Mouse (Mus musculus): ENCODE data around the gene Lrwd1.
"Not testable (repeated sequence)": the region's sequence is repeated elsewhere in the genome, so short reads cannot be mapped to it uniquely, and the experiment has no call there.

Gene Lrwd1

DNA sequence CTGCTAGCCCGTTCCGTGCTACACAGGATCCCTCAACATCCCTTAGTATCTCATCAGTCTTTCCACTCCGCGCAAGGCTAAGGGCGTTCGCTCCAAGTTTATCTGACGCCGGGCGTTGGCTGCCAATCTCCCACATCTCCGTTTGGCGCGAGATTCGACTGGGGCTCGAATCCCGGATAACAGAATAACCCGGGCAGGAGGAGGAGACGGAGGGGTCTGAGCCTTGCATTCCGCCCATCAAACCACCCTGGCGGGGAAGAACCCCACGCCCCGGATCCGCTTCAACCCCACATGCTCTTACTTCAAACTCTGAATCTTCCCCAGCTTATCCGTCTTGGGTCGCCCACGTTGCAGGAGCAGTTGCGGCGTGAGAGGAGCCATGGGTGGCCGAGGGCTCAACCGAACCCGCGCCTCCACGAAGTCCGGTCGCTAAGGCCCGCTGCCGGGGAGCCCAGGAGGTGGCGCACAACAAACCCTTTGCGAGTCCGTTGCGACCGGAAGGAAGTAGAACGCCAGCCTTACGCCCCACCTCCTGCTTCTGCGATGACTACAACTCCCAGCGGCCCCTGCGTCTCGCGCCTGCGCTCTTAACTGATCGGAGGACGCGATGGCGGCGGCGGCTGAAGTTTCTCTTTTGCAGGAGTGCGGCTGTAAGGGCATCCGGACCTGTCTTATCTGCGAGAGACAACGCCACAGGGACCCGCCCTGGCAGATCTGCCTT is at the start of gene Lrwd1, which contains the start of gene Alkbh4:
TSS of gene Lrwd1 (minus strand) at position 504 of the 721 bp plus-strand sequence.
TSS of gene Alkbh4 (plus strand) at position 576 of the 721 bp plus-strand sequence.
- in situ Hi-C loops (cut with MboI; ENCODE audit: low pct_unique_long_range_greater_than_20kb in 1 of 2, low sequenced_read_pairs in 2 of 2, unreplicated experiment in 1 of 2): no loop called here

- in situ Hi-C loops (cut with MboI; ENCODE audit: low pct_unique_long_range_greater_than_20kb in 1 of 2, low sequenced_read_pairs in 2 of 2, unreplicated experiment in 1 of 2): no loop called here
Measured at GRCm38 (mm10) chr5:136183766-136184165, 47.9 kb upstream of the Lrwd1 start.

GRCm38 (mm10) chr5:136182830-136183229 is 47.0 kb upstream of the Lrwd1 start:
- in situ Hi-C loops (cut with MboI; ENCODE audit: low pct_unique_long_range_greater_than_20kb in 1 of 2, low sequenced_read_pairs in 2 of 2, unreplicated experiment in 1 of 2): no loop called here

- in situ Hi-C loops (cut with MboI; ENCODE audit: low pct_unique_long_range_greater_than_20kb in 1 of 2, low sequenced_read_pairs in 2 of 2, unreplicated experiment in 1 of 2): no loop called here
Measured at GRCm38 (mm10) chr5:136182049-136182448, 46.2 kb upstream of the Lrwd1 start.

DNA sequence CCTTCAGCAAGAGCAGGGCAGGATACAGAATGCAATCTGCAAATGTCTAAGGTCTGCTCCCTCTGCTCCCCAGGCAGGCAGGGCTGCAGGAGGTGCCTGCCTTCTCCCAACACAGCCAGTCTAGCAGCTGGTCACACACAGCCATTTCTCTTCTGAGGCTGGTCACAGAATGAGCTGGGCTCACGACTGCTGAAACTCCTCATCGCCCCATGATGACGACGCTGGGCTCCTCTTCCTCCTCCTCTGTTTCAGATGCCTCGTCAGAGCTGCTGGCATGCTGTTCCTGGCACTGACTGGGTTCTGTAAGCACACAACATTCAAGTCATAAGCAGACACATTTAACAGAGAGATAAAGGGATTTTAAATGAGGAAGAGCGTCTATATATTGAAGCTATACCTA is 45.3 kb upstream of the Lrwd1 start:
- in situ Hi-C loops (cut with MboI; ENCODE audit: low pct_unique_long_range_greater_than_20kb in 1 of 2, low sequenced_read_pairs in 2 of 2, unreplicated experiment in 1 of 2): no loop called here

- in situ Hi-C loops (cut with MboI; ENCODE audit: low pct_unique_long_range_greater_than_20kb in 1 of 2, low sequenced_read_pairs in 2 of 2, unreplicated experiment in 1 of 2): no loop called here
Measured at GRCm38 (mm10) chr5:136179594-136179993, 43.7 kb upstream of the Lrwd1 start.

GRCm38 (mm10) chr5:136173606-136174463 is 38.0 kb upstream of the Lrwd1 start:
- in situ Hi-C loops (cut with MboI; ENCODE audit: low pct_unique_long_range_greater_than_20kb in 1 of 2, low sequenced_read_pairs in 2 of 2, unreplicated experiment in 1 of 2): no loop called here

DNA sequence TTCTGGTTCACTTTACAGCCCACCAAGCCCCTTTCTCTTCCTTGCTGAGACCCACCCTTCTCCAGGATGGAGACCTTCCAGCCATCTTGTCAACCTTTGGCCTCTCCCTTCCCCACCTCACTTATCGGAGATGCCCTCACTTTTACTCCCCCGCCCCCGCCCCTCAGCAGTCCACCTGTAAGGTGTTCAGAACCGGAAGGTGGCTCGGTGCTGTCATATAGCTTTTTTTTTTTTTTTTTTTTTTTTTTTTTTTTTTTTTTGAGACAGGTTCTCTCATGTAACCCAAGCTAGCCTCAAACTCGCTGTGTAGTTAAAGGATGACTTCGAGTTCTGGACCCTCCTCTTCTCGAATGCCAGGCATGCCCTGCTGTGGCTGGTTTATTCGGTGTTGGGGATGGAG is 37.1 kb upstream of the Lrwd1 start:
- in situ Hi-C loops (cut with MboI; ENCODE audit: low pct_unique_long_range_greater_than_20kb in 1 of 2, low sequenced_read_pairs in 2 of 2, unreplicated experiment in 1 of 2): no loop called here

GRCm38 (mm10) chr5:136171363-136172341 is 35.8 kb upstream of the Lrwd1 start:
- in situ Hi-C loops (cut with MboI; ENCODE audit: low pct_unique_long_range_greater_than_20kb in 1 of 2, low sequenced_read_pairs in 2 of 2, unreplicated experiment in 1 of 2): no loop called here

- in situ Hi-C loops (cut with MboI; ENCODE audit: low pct_unique_long_range_greater_than_20kb in 1 of 2, low sequenced_read_pairs in 2 of 2, unreplicated experiment in 1 of 2): no loop called here
Measured at GRCm38 (mm10) chr5:136170512-136171362, 34.9 kb upstream of the Lrwd1 start, which contains the start of gene Orai2. Gene Orai2, minus strand, starts transcription at chr5:136170713.

DNA sequence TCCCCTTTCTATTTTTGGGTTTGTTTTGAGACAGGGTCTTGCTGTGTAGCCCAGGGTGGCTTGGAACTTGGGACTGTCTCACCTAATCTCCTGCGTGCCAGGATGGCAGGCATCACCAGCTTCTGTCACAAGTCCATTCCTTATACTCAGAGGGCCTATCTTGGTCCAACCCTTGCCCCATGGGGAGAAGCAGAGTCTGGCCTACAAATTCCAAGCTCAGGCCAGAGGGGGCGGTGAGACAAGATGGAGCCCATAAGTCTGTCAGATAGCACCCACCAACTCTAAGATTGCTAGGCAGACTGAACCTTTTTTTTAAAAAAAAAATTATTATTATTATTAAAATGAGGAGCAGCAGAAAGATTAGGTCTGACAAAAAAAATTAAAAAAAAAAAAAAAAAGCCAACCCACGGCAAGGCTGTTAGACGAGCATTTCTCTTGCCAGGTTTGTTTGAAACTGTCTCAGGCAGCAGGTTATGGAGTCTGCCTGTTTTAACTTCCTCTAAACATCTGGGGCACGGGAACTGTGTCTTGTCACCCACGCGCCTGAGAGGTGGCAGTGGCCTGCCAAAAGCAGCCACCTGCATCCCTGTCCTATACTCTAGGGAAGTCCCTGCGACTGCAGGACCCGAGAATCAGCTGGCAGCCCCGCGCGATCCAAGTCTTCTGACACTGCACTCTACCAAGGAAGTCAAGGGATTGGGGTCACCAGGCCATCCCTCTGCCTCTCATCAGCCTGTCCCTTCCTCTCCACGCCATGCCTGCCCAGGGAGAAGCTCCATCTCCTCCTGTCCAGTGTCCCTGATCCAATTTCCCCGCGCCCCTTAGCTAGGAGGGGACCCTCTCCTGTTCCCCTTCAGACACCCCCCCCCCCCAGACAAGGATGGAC is 34.0 kb upstream of the Lrwd1 start:
- in situ Hi-C loops (cut with MboI; ENCODE audit: low pct_unique_long_range_greater_than_20kb in 1 of 2, low sequenced_read_pairs in 2 of 2, unreplicated experiment in 1 of 2): no loop called here

DNA sequence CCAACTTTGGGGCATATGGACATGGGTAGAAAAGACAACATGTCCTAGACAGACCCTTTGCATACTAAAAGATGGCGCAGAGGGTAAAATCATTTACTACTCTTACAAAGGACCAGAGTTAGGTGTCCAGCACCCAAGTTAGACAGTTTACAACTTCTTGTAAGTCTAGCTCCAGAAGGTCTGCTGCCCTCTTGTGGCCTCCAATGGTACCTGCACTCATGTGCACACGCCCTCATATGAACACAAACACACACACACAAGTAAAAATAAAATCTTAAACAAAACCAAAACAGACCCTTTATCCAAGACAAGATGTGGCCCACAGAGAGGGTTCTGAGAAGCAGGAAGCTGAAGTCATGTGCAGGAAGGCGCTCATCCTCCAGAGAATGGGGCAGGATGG is 32.2 kb upstream of the Lrwd1 start:
- in situ Hi-C loops (cut with MboI; ENCODE audit: low pct_unique_long_range_greater_than_20kb in 1 of 2, low sequenced_read_pairs in 2 of 2, unreplicated experiment in 1 of 2): no loop called here

- in situ Hi-C loops (cut with MboI; ENCODE audit: low pct_unique_long_range_greater_than_20kb in 1 of 2, low sequenced_read_pairs in 2 of 2, unreplicated experiment in 1 of 2): no loop called here
Measured at GRCm38 (mm10) chr5:136167296-136167695, 31.4 kb upstream of the Lrwd1 start.

DNA sequence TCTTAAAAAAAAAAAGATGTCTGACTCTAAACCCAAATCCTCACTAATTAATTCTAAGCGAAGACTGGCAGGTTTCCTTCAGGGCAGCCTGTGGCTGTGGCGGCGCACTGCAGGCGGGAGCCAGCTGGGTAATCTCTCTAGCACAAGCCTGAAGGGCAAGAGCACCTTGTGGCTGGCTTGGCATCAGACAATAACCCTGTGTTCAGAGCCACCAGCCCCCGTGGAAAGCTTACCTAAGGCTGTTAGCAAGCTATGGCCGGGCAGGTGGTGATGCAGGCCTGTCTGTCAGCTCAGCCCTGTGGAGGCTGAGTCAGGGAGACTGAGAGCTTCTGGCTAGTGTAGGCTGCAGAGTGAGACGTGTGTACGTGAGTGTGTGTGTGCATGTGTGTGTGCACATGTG is 29.4 kb upstream of the Lrwd1 start:
- in situ Hi-C loops (cut with MboI; ENCODE audit: low pct_unique_long_range_greater_than_20kb in 1 of 2, low sequenced_read_pairs in 2 of 2, unreplicated experiment in 1 of 2): no loop called here

DNA sequence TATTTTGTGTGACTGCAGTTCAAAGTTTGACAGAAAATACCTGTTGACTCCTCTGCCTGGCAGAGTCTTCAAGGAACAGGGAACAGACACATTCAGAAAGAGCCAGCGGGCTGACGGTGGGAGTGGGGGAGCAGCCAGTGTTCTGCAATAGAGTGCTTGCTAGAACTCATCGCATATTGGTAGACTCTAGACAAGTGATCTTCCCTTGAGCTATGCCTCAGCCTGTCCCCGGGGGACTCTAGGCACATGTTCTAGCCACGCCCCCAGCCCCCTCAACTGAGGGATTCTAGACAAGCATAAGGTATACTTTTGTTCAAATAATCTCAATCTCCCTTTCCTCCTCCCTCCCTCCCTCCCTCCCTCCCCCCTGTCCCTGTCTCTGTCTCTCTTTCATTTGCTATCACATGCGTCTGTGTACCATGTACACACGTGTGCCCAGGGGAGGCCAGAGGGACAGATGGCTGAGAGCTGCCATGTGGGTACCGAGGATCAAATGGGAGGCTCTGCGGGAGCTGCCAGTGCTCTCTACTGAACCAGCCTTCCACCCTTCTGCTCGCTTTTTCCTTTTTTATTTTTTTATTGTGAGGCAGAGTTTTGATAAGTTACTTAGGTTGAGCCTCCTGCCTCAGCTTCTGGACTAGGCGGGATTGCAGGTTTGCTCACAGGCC is 28.1 kb upstream of the Lrwd1 start:
- in situ Hi-C loops (cut with MboI; ENCODE audit: low pct_unique_long_range_greater_than_20kb in 1 of 2, low sequenced_read_pairs in 2 of 2, unreplicated experiment in 1 of 2): no loop called here

- in situ Hi-C loops (cut with MboI; ENCODE audit: low pct_unique_long_range_greater_than_20kb in 1 of 2, low sequenced_read_pairs in 2 of 2, unreplicated experiment in 1 of 2): not testable (repeated sequence)
Measured at GRCm38 (mm10) chr5:136160084-136160483, 24.2 kb upstream of the Lrwd1 start.

Measured in mouse embryonic stem cell (cell line).